ENCODE assay signal across 28 mouse cellular contexts in the genomic region with DNA sequence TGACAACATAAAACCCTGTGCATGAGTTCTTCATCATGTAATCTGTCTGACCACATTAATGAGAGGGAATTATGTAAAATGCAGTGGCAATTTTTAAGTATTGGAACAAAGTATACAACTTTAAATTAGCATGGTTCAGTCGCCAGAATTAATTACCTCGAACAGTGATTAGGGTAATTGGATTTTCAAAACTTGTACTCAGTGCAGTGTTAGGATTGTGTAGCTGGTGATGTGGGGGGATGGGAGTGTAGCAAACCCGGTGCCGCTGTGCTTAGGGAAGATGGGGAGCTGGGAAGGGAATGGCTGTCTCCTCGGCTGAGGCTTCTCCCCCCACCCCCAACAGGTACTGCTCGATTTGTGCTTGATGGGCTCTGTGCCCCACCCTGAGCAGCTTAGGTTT.
DNase-seq lines count a peak whose midpoint lies in the region; ATAC-seq and TF ChIP-seq lines count a peak whose summit lies in the region.
"Had no signal": no experiment of that assay in that cellular context is flagged by ENCODE, and none has a peak within 500 bp of the region (broad histone marks: within the 10 kb centered on the region; RNA-seq: fewer than 3 reads in every experiment).

No protein-coding gene starts in this region.

- 0 out of 2 replicates have a peak, but pooled peaks cover 8% of the 10 kb centered on the region for H3K36me3 ChIP-seq in hindbrain, embryonic 10.5 days
- no peaks in the 10 kb centered on the region for H3K36me3 ChIP-seq in hindbrain, embryonic 14.5 days (replicated peaks; ENCODE audit: control insufficient read depth, insufficient read depth)
- H3K36me3 ChIP-seq in midbrain, embryonic 11.5 days (ENCODE audit: control insufficient read depth, insufficient read depth, low read length): no peaks in the 10 kb centered on the region
- no peaks in the 10 kb centered on the region for H3K36me3 ChIP-seq in midbrain, embryonic 15.5 days (replicated peaks)
- H3K36me3 ChIP-seq in forebrain, embryonic 12.5 days (replicated peaks): no peaks in the 10 kb centered on the region
- no peaks in the 10 kb centered on the region for H3K36me3 ChIP-seq in forebrain, postnatal 0 days (ENCODE audit: insufficient read depth)
- H3K36me3 ChIP-seq: embryonic facial prominence, embryonic 15.5 days; heart, embryonic 12.5 days; liver, embryonic 12.5 days; neural tube, embryonic 15.5 days had no signal

- H3K27me3 ChIP-seq in hindbrain, embryonic 10.5 days (ENCODE audit: insufficient read depth, poor library complexity, severe bottlenecking): no peaks in the 10 kb centered on the region
- no peaks in the 10 kb centered on the region for H3K27me3 ChIP-seq in hindbrain, embryonic 14.5 days (ENCODE audit: control insufficient read depth, insufficient read depth, low read length)
- H3K27me3 ChIP-seq in midbrain, embryonic 11.5 days (ENCODE audit: control insufficient read depth, insufficient read depth, low read length): no peaks in the 10 kb centered on the region
- H3K27me3 ChIP-seq in midbrain, embryonic 15.5 days (replicated peaks): no peaks in the 10 kb centered on the region
- H3K27me3 ChIP-seq in forebrain, embryonic 12.5 days: peaks cover 3% of the 10 kb centered on the region; the same call in 1 of the 2 replicates
- no peaks in the 10 kb centered on the region for H3K27me3 ChIP-seq in forebrain, postnatal 0 days (ENCODE audit: insufficient read depth, low read length)
- H3K27me3 ChIP-seq: heart, embryonic 12.5 days; liver, embryonic 12.5 days; neural tube, embryonic 15.5 days had no signal

- H3K9ac ChIP-seq in hindbrain, embryonic 14.5 days: no peak overlapping the region
- H3K9ac ChIP-seq in midbrain, embryonic 11.5 days (ENCODE audit: low read length): no peak overlapping the region
- H3K9ac ChIP-seq in midbrain, embryonic 15.5 days: no peak overlapping the region
- no peak overlapping the region for H3K9ac ChIP-seq in forebrain, embryonic 12.5 days
- no peak overlapping the region for H3K9ac ChIP-seq in forebrain, postnatal 0 days
- H3K9ac ChIP-seq: embryonic facial prominence, embryonic 15.5 days; heart, embryonic 12.5 days; liver, embryonic 12.5 days; liver, postnatal 0 days; neural tube, embryonic 15.5 days had no signal

- no peak overlapping the region for H3K4me3 ChIP-seq in hindbrain, embryonic 10.5 days
- no peak overlapping the region for H3K4me3 ChIP-seq in hindbrain, embryonic 14.5 days (replicated peaks; ENCODE audit: low read length)
- no peak overlapping the region for H3K4me3 ChIP-seq in midbrain, embryonic 11.5 days (ENCODE audit: low read depth, low read length)
- no peak overlapping the region for H3K4me3 ChIP-seq in midbrain, embryonic 15.5 days
- H3K4me3 ChIP-seq in forebrain, embryonic 12.5 days (replicated peaks): no peak overlapping the region
- no peak overlapping the region for H3K4me3 ChIP-seq in forebrain, postnatal 0 days (ENCODE audit: low read depth, low read length)
- no peak overlapping the region for H3K4me3 ChIP-seq in lung, adult 2 months (replicated peaks; ENCODE audit: extremely low read depth, low read depth, low read length)
- H3K4me3 ChIP-seq: embryonic facial prominence, embryonic 15.5 days; heart, adult 2 months; heart, embryonic 12.5 days; liver, embryonic 12.5 days; neural tube, embryonic 15.5 days had no signal

- peak overlapping the region; percentile 69 for H3K27ac ChIP-seq in hindbrain, embryonic 10.5 days
- no peak overlapping the region for H3K27ac ChIP-seq in hindbrain, embryonic 14.5 days
- H3K27ac ChIP-seq in midbrain, embryonic 11.5 days (ENCODE audit: low read depth, low read length): no peak overlapping the region
- no peak overlapping the region for H3K27ac ChIP-seq in midbrain, embryonic 15.5 days
- H3K27ac ChIP-seq in forebrain, embryonic 12.5 days: peak overlapping the region; percentile 47; the same call in 1 of the 2 replicates
- no peak overlapping the region for H3K27ac ChIP-seq in forebrain, postnatal 0 days (ENCODE audit: low read depth, low read length)
- H3K27ac ChIP-seq: embryonic facial prominence, embryonic 15.5 days; heart, adult 2 months; kidney, postnatal 0 days; liver, embryonic 12.5 days; macrophage; neural tube, embryonic 15.5 days had no signal

- no peak for ATAC-seq in hindbrain, embryonic 14.5 days (ENCODE audit: low FRiP score)
- ATAC-seq in midbrain, embryonic 11.5 days (ENCODE audit: low FRiP score): 0 out of 2 replicates have a peak, but pooled peaks have one; percentile 0
- no peak for ATAC-seq in midbrain, embryonic 15.5 days (replicated peaks)
- ATAC-seq in forebrain, embryonic 12.5 days (ENCODE audit: low FRiP score): peak; percentile 69
- peak; percentile 40 for ATAC-seq in forebrain, postnatal 0 days
- ATAC-seq: liver, embryonic 12.5 days; liver, postnatal 0 days; lung, postnatal 0 days had no signal

- H3K9me3 ChIP-seq in hindbrain, embryonic 10.5 days: no peaks in the 10 kb centered on the region
- no peaks in the 10 kb centered on the region for H3K9me3 ChIP-seq in hindbrain, embryonic 14.5 days (ENCODE audit: control insufficient read depth, low read length)
- H3K9me3 ChIP-seq in midbrain, embryonic 11.5 days (ENCODE audit: control insufficient read depth, low read length): no peaks in the 10 kb centered on the region
- H3K9me3 ChIP-seq in midbrain, embryonic 15.5 days: no peaks in the 10 kb centered on the region
- no peaks in the 10 kb centered on the region for H3K9me3 ChIP-seq in forebrain, embryonic 12.5 days
- no peaks in the 10 kb centered on the region for H3K9me3 ChIP-seq in forebrain, postnatal 0 days (ENCODE audit: low read length)
- H3K9me3 ChIP-seq: embryonic facial prominence, embryonic 15.5 days; G1E; heart, embryonic 12.5 days; liver, embryonic 12.5 days; neural tube, embryonic 15.5 days had no signal

- H3K4me1 ChIP-seq in hindbrain, embryonic 10.5 days (replicated peaks): peaks cover 58% of the 10 kb centered on the region
- peaks cover 19% of the 10 kb centered on the region for H3K4me1 ChIP-seq in hindbrain, embryonic 14.5 days (replicated peaks; ENCODE audit: control insufficient read depth, insufficient read depth, low read length)
- peaks cover 23% of the 10 kb centered on the region for H3K4me1 ChIP-seq in midbrain, embryonic 11.5 days (ENCODE audit: control insufficient read depth, insufficient read depth, low read length)
- peaks cover 29% of the 10 kb centered on the region for H3K4me1 ChIP-seq in midbrain, embryonic 15.5 days
- H3K4me1 ChIP-seq in forebrain, embryonic 12.5 days: peaks cover 54% of the 10 kb centered on the region
- peaks cover 17% of the 10 kb centered on the region for H3K4me1 ChIP-seq in forebrain, postnatal 0 days (ENCODE audit: insufficient read depth)
- H3K4me1 ChIP-seq in lung, adult 2 months (ENCODE audit: control insufficient read depth, insufficient read depth, low read length): no peaks in the 10 kb centered on the region

- no peak overlapping the region for H3K4me2 ChIP-seq in hindbrain, embryonic 14.5 days (replicated peaks)
- H3K4me2 ChIP-seq in midbrain, embryonic 11.5 days: no peak overlapping the region
- no peak overlapping the region for H3K4me2 ChIP-seq in midbrain, embryonic 15.5 days
- H3K4me2 ChIP-seq in forebrain, embryonic 12.5 days: peak overlapping the region; percentile 21; the same call in 1 of the 2 replicates
- H3K4me2 ChIP-seq in forebrain, postnatal 0 days (ENCODE audit: low read depth): no peak overlapping the region
- H3K4me2 ChIP-seq: embryonic facial prominence, embryonic 15.5 days; heart, embryonic 12.5 days; liver, embryonic 12.5 days; neural tube, embryonic 15.5 days had no signal

- WGBS in hindbrain, embryonic 10.5 days: 68% methylated on average over 6 of the region's 6 CpGs
- WGBS in hindbrain, embryonic 14.5 days: 53% methylated on average over 6 of the region's 6 CpGs
- WGBS in midbrain, embryonic 11.5 days: 52% methylated on average over 6 of the region's 6 CpGs
- WGBS in midbrain, embryonic 15.5 days: 25% methylated on average over 6 of the region's 6 CpGs
- WGBS in forebrain, embryonic 12.5 days: 19% methylated on average over 6 of the region's 6 CpGs
- WGBS in forebrain, postnatal 0 days: 13% methylated on average over 6 of the region's 6 CpGs
- 83% methylated on average over 6 of the region's 6 CpGs for WGBS in lung, adult 2 months

- no peak for DNase-seq in hindbrain, embryonic 10.5 days (ENCODE audit: low spot score)
- DNase-seq in hindbrain, embryonic 14.5 days (ENCODE audit: low spot score): no peak
- DNase-seq in midbrain, embryonic 11.5 days (ENCODE audit: low spot score, missing footprints): no peak
- no peak for DNase-seq in forebrain, postnatal 0 days
- no peak for DNase-seq in lung, adult 2 months
- no peak for DNase-seq in adrenal gland, adult 8-10 months
- DNase-seq: adrenal gland, postnatal 10 days; cerebellum, adult 11 months; cerebellum, adult 9-11 months; heart, adult 2 months; heart, postnatal 4 days; kidney, adult 2 months; kidney, postnatal 4 days; left cerebral cortex, postnatal 4 days; liver, postnatal 0 days; right cerebral cortex, adult 18-20 months; spleen, adult 18-20 months; thymus, postnatal 14 days had no signal

- TF ChIP-seq CTCF in forebrain, postnatal 0 days (IDR thresholded peaks at IDR 0.05; ENCODE audit: low read depth): no peak
- no peak for TF ChIP-seq CTCF in lung, adult 2 months (IDR thresholded peaks at IDR 0.05; ENCODE audit: insufficient read depth, low read length)

- TF ChIP-seq POLR2A in lung, adult 2 months (IDR thresholded peaks at IDR 0.05; ENCODE audit: borderline replicate concordance, extremely low read depth, low read depth, low read length): no peak

Comparison
In these comparisons a context has a peak if more than half of its experiments do, and no peak if none do; other contexts are left out.
1. H3K27ac ChIP-seq: peak in hindbrain, embryonic 10.5 days (single experiment) and forebrain, embryonic 12.5 days (single experiment); none in hindbrain, embryonic 14.5 days (single experiment), midbrain, embryonic 11.5 days (single experiment), midbrain, embryonic 15.5 days (single experiment) and forebrain, postnatal 0 days (single experiment).
2. ATAC-seq: peak in midbrain, embryonic 11.5 days (single experiment), forebrain, embryonic 12.5 days (single experiment) and forebrain, postnatal 0 days (single experiment); none in hindbrain, embryonic 14.5 days (single experiment) and midbrain, embryonic 15.5 days (single experiment).